Mouse (Mus musculus) embryonic facial prominence, embryonic 15.5 days (tissue): Measurements from ENCODE around the gene Mrto4. TPM values are rescaled to one million over a fixed set of nuclear protein-coding genes. Genes with fewer than 3 reads are reported as not detected.

Experiments used
- ATAC-seq: fragments of 200-750 bp; cut with Nextera tagmentation; 2 replicates; pipeline ENCODE4 v1.8.0; 2017; ENCODE audit warnings: low read depth, moderate TSS enrichment; ENCODE audit not compliant: insufficient number of reproducible peaks, low FRiP score, low TSS enrichment
- H3K27ac ChIP-seq: fragments of 300-500 bp; sonication (generic); replicated peaks from 2 replicates; pipeline ENCODE4 v1.5.1; 2015; ENCODE audit warnings: mild to moderate bottlenecking, inconsistent platforms
- H3K27me3 ChIP-seq: fragments of 300-500 bp; sonication (generic); 2 replicates; pipeline ENCODE4 v1.6.1; 2015; ENCODE audit warnings: inconsistent platforms
- H3K36me3 ChIP-seq: fragments of 300-500 bp; sonication (generic); 2 replicates; pipeline ENCODE4 v1.6.1; 2015; ENCODE audit warnings: mild to moderate bottlenecking, inconsistent platforms
- H3K4me1 ChIP-seq: fragments of 300-500 bp; sonication (generic); 2 replicates; pipeline ENCODE4 v1.6.1; 2015; ENCODE audit warnings: inconsistent platforms
- H3K4me2 ChIP-seq: fragments of 300-500 bp; sonication (generic); replicated peaks from 2 replicates; pipeline ENCODE4 v1.6.1; 2015; ENCODE audit warnings: mild to moderate bottlenecking, inconsistent platforms
- H3K4me3 ChIP-seq: fragments of 300-500 bp; sonication (generic); replicated peaks from 2 replicates; pipeline ENCODE4 v1.5.1; 2015; ENCODE audit warnings: mild to moderate bottlenecking, inconsistent platforms
- H3K9ac ChIP-seq: fragments of 300-500 bp; sonication (generic); 2 replicates; pipeline ENCODE4 v1.6.1; 2015; ENCODE audit warnings: inconsistent platforms
- H3K9me3 ChIP-seq: fragments of 300-500 bp; sonication (generic); replicated peaks from 2 replicates; pipeline ENCODE4 v1.6.1; 2016; ENCODE audit warnings: inconsistent platforms
- WGBS: fragments of 180-500 bp; shearing (Covaris S2); methylation state at CpG from one replicate; pipeline ENCODE4 v1.1.7; 2015; 5-methylcytosine and 5-hydroxymethylcytosine counted together
- polyA plus RNA-seq: library from polyadenylated mRNA; unstranded; fragments of >200 nt; fragmentation: Nextera tagmentation; extraction: Ambion mirVana; gene quantifications from 2 replicates; pipeline ENCODE4 v1.2.1, GENCODE M21; 2015

The Mrto4 gene
- polyA plus RNA-seq, 1 experiment from 2014 or later = 108 TPM

DNA sequence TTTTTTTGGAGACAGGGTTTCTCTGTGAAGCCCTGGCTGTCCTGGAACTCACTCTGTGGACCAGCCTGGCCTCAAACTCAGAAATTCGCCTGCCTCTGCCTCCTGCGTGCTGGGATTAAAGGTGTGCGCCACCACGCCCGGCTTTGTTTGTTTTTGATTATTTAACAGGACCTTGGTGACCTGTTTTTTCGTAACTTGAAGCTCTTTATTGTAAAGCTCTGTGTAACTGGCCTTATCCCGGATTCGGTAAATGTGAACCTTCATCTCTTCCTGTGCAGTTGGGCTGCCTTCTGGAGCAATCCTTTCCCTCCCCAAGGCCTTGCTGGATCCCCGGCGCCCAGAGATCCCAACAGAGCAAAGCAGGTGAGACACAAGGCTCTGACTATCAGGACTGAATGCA, 21.2 kb upstream of the Mrto4 start:
- Histone ChIP-seq H3K27me3 (no peaks in the 10 kb centered on the region), H3K4me1 (no peaks in the 10 kb centered on the region), H3K4me3 (no peak overlapping the region), H3K36me3 (peaks cover 83% of the 10 kb centered on the region), H3K4me2 (no peak overlapping the region), H3K9me3 (no peaks in the 10 kb centered on the region), H3K27ac (no peak overlapping the region), H3K9ac (no peak overlapping the region)
- 85% methylated on average over 10 of the region's 10 CpGs for WGBS
- ATAC-seq = no peak

GRCm38 (mm10) chr4:139373130-139373529, 20.8 kb upstream of the Mrto4 start:
- 75% methylated on average over 4 of the region's 4 CpGs for WGBS
- Histone ChIP-seq H3K4me1 (no peaks in the 10 kb centered on the region), H3K27ac (no peak overlapping the region), H3K9me3 (no peaks in the 10 kb centered on the region), H3K4me2 (no peak overlapping the region), H3K9ac (no peak overlapping the region), H3K27me3 (no peaks in the 10 kb centered on the region), H3K36me3 (peaks cover 87% of the 10 kb centered on the region), H3K4me3 (no peak overlapping the region)
- ATAC-seq = no peak

GRCm38 (mm10) chr4:139368038-139368437, 15.7 kb upstream of the Mrto4 start:
- WGBS = 94% methylated on average over 5 of the region's 5 CpGs
- Histone ChIP-seq H3K27me3 (no peaks in the 10 kb centered on the region), H3K4me1 (no peaks in the 10 kb centered on the region), H3K4me3 (no peak overlapping the region), H3K36me3 (peaks cover 92% of the 10 kb centered on the region), H3K4me2 (no peak overlapping the region), H3K9me3 (no peaks in the 10 kb centered on the region), H3K9ac (no peak overlapping the region), H3K27ac (no peak overlapping the region)
- no peak for ATAC-seq

GRCm38 (mm10) chr4:139367336-139367735, 15.0 kb upstream of the Mrto4 start:
- no peak overlapping the region for H3K27ac ChIP-seq
- H3K36me3 ChIP-seq = peaks cover 92% of the 10 kb centered on the region
- H3K27me3 ChIP-seq = no peaks in the 10 kb centered on the region
- no peaks in the 10 kb centered on the region for H3K4me1 ChIP-seq
- no peak for ATAC-seq
- H3K9me3 ChIP-seq = no peaks in the 10 kb centered on the region
- no peak overlapping the region for H3K4me2 ChIP-seq
- no peak overlapping the region for H3K9ac ChIP-seq
- H3K4me3 ChIP-seq = no peak overlapping the region
- WGBS = 88% methylated on average over 3 of the region's 3 CpGs

GRCm38 (mm10) chr4:139360761-139361548, 8.6 kb upstream of the Mrto4 start:
- Histone ChIP-seq H3K4me1 (no peaks in the 10 kb centered on the region), H3K27me3 (no peaks in the 10 kb centered on the region), H3K4me3 (no peak overlapping the region), H3K36me3 (peaks cover 94% of the 10 kb centered on the region), H3K4me2 (no peak overlapping the region), H3K9me3 (no peaks in the 10 kb centered on the region), H3K27ac (no peak overlapping the region), H3K9ac (no peak overlapping the region)
- 89% methylated on average over 11 of the region's 11 CpGs for WGBS
- no peak for ATAC-seq

GRCm38 (mm10) chr4:139357211-139357610, 4.8 kb upstream of the Mrto4 start:
- H3K36me3 ChIP-seq = peaks cover 70% of the 10 kb centered on the region
- H3K27ac ChIP-seq = no peak overlapping the region
- no peaks in the 10 kb centered on the region for H3K27me3 ChIP-seq
- ATAC-seq = no peak
- 95% methylated on average over 3 of the region's 3 CpGs for WGBS
- no peak overlapping the region for H3K9ac ChIP-seq
- H3K9me3 ChIP-seq = no peaks in the 10 kb centered on the region
- H3K4me3 ChIP-seq = no peak overlapping the region
- H3K4me1 ChIP-seq = peaks cover 7% of the 10 kb centered on the region
- H3K4me2 ChIP-seq = no peak overlapping the region

- Histone ChIP-seq H3K4me2 (peak overlapping the region; percentile 86), H3K27me3 (no peaks in the 10 kb centered on the region), H3K27ac (peak overlapping the region; percentile 94), H3K4me1 (peaks cover 18% of the 10 kb centered on the region), H3K9ac (peak overlapping the region; percentile 94), H3K36me3 (peaks cover 49% of the 10 kb centered on the region), H3K9me3 (no peaks in the 10 kb centered on the region), H3K4me3 (peak overlapping the region; percentile 90)
- no peak for ATAC-seq
- WGBS = under 1% methylated on average over 7 of the region's 7 CpGs
Measured at GRCm38 (mm10) chr4:139352832-139353231, 456 bp upstream of the Mrto4 start.

- no peak overlapping the region for H3K27ac ChIP-seq
- H3K27me3 ChIP-seq = no peaks in the 10 kb centered on the region
- WGBS = 74% methylated on average over 23 of the region's 23 CpGs
- no peak overlapping the region for H3K4me3 ChIP-seq
- peaks cover 47% of the 10 kb centered on the region for H3K36me3 ChIP-seq
- H3K4me2 ChIP-seq = no peak overlapping the region
- no peak overlapping the region for H3K9ac ChIP-seq
- no peaks in the 10 kb centered on the region for H3K9me3 ChIP-seq
- ATAC-seq = no peak
- H3K4me1 ChIP-seq = no peaks in the 10 kb centered on the region
Measured at GRCm38 (mm10) chr4:139345416-139346019, 6.9 kb downstream of the Mrto4 start.

DNA sequence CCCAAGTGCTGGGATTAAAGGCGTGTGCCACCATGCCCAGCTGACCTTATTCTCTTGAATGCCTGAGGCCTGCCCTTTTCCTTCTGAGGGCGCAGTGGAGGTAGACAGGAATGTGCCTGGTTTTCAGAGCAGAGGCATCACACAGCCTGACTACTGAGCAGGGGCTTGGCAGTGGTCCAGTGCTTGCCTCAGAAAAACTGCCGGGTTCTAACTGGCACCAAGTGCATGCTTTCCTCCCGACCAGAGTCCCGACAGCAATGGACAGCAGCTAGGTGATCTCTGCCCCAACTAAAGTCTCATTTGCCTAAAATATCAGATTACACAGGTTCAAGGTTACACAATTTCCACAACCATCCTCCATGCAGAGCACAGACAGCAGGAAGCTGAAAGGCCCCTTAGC, 8.7 kb downstream of the Mrto4 start:
- Histone ChIP-seq H3K4me3 (no peak overlapping the region), H3K27me3 (no peaks in the 10 kb centered on the region), H3K36me3 (peaks cover 34% of the 10 kb centered on the region), H3K4me1 (no peaks in the 10 kb centered on the region), H3K4me2 (no peak overlapping the region), H3K27ac (no peak overlapping the region), H3K9ac (no peak overlapping the region), H3K9me3 (no peaks in the 10 kb centered on the region)
- 43% methylated on average over 5 of the region's 5 CpGs for WGBS
- ATAC-seq = no peak

GRCm38 (mm10) chr4:139341556-139342233, 10.7 kb downstream of the Mrto4 start:
- Histone ChIP-seq H3K9ac (no peak overlapping the region), H3K27ac (no peak overlapping the region), H3K36me3 (peaks cover 15% of the 10 kb centered on the region), H3K4me2 (no peak overlapping the region), H3K4me3 (no peak overlapping the region), H3K9me3 (no peaks in the 10 kb centered on the region), H3K27me3 (peaks cover 5% of the 10 kb centered on the region; the same call in 1 of the 2 replicates), H3K4me1 (peaks cover 3% of the 10 kb centered on the region; the same call in 1 of the 2 replicates)
- WGBS = 77% methylated on average over 7 of the region's 7 CpGs
- ATAC-seq = no peak

GRCm38 (mm10) chr4:139340835-139341234, 11.5 kb downstream of the Mrto4 start:
- Histone ChIP-seq H3K27me3 (peaks cover 5% of the 10 kb centered on the region; the same call in 1 of the 2 replicates), H3K27ac (no peak overlapping the region), H3K36me3 (peaks cover 7% of the 10 kb centered on the region; the same call in 1 of the 2 replicates), H3K4me1 (peaks cover 4% of the 10 kb centered on the region; the same call in 1 of the 2 replicates), H3K4me3 (no peak overlapping the region), H3K9me3 (no peaks in the 10 kb centered on the region), H3K4me2 (no peak overlapping the region), H3K9ac (no peak overlapping the region)
- WGBS = 70% methylated on average over 4 of the region's 4 CpGs
- ATAC-seq = no peak
